Mouse (Mus musculus) mesoderm, embryonic 11.5 days (tissue): ENCODE data around the gene Tmem50a.
A peak's percentile ranks its signal among the peaks of the same experiment; 100 is the strongest.

Experiments used
- DNase-seq: peaks from one replicate; pipeline ENCODE4 v3.0.0-alpha.2; 2012; ENCODE audit warnings: low read depth, low spot score

Tmem50a gene

GRCm38 (mm10) chr4:134914864-134915209, at the start of gene Tmem50a:
Gene Tmem50a, minus strand, starts transcription at chr4:134915024.
- peak; percentile 91 for DNase-seq

- peak; percentile 88 for DNase-seq
Observed at GRCm38 (mm10) chr4:134963021-134963776, 48.4 kb upstream of the Tmem50a start.

GRCm38 (mm10) chr4:134956328-134956727, 41.5 kb upstream of the Tmem50a start:
- DNase-seq = peak; percentile 69

GRCm38 (mm10) chr4:134955845-134956244, 41.0 kb upstream of the Tmem50a start:
- DNase-seq = no peak

- DNase-seq = no peak
Observed at GRCm38 (mm10) chr4:134955196-134955595, 40.4 kb upstream of the Tmem50a start.

- no peak for DNase-seq
Observed at GRCm38 (mm10) chr4:134954461-134954860, 39.6 kb upstream of the Tmem50a start.

GRCm38 (mm10) chr4:134950518-134951091, 35.8 kb upstream of the Tmem50a start:
- DNase-seq = peak; percentile 67

GRCm38 (mm10) chr4:134946024-134946744, 31.4 kb upstream of the Tmem50a start:
- peak; percentile 84 for DNase-seq

- DNase-seq = no peak
Observed at GRCm38 (mm10) chr4:134943758-134944538, 29.1 kb upstream of the Tmem50a start.

GRCm38 (mm10) chr4:134939900-134940299, 25.1 kb upstream of the Tmem50a start:
- no peak for DNase-seq

- DNase-seq = peak; percentile 31
Observed at GRCm38 (mm10) chr4:134937240-134938176, 22.7 kb upstream of the Tmem50a start.

- peak; percentile 97 for DNase-seq
Observed at GRCm38 (mm10) chr4:134930684-134931481, 16.1 kb upstream of the Tmem50a start, which contains the start of gene Syf2. Gene Syf2, plus strand, starts transcription at chr4:134930898.

- no peak for DNase-seq
Observed at GRCm38 (mm10) chr4:134930190-134930589, 15.4 kb upstream of the Tmem50a start.

GRCm38 (mm10) chr4:134929536-134929935, 14.7 kb upstream of the Tmem50a start:
- no peak for DNase-seq

- no peak for DNase-seq
Observed at GRCm38 (mm10) chr4:134928464-134928836, 13.6 kb upstream of the Tmem50a start.

GRCm38 (mm10) chr4:134927815-134928463, 13.1 kb upstream of the Tmem50a start:
- no peak for DNase-seq

- no peak for DNase-seq
Observed at GRCm38 (mm10) chr4:134925206-134925605, 10.4 kb upstream of the Tmem50a start.

- peak; percentile 60 for DNase-seq
Observed at GRCm38 (mm10) chr4:134924019-134924741, 9.4 kb upstream of the Tmem50a start.
